Mouse (Mus musculus): ENCODE data around the gene Olfr1031. TPM values are rescaled to one million over a fixed set of nuclear protein-coding genes. Genes with fewer than 3 reads are reported as not detected.
"Not testable (repeated sequence)": the region's sequence is repeated elsewhere in the genome, so short reads cannot be mapped to it uniquely, and the experiment has no call there.

Olfr1031 gene
- polyA plus RNA-seq (2011; ENCODE audit: insufficient read depth, insufficient read length, low replicate concordance, missing spikeins), result not detected in 2 replicates

GRCm38 (mm10) chr2:85990004-85990403, at the start of gene Olfr1031:
Gene Olfr1031, plus strand, starts transcription at chr2:85990304.
- WGBS, result 45% methylated on average over 3 of the region's 3 CpGs
- Histone ChIP-seq H3K4me1 (ENCODE audit: control insufficient read depth, insufficient read depth, low read length) (no peaks in the 10 kb centered on the region), H3K4me3 (replicated peaks; ENCODE audit: control insufficient read depth, low read depth, low read length) (no peak within 1 kb of the TSS), H3K27ac (ENCODE audit: control insufficient read depth, insufficient read depth, low read depth, low read length, poor library complexity) (no peak within 1 kb of the TSS)
- no peak for TF ChIP-seq POLR2A (IDR thresholded peaks at IDR 0.05; ENCODE audit: borderline replicate concordance, control insufficient read depth, low read depth, low read length)
- TF ChIP-seq CTCF (IDR thresholded peaks at IDR 0.05; ENCODE audit: control insufficient read depth, insufficient read depth, low read length), result no peak

- no peak within 1 kb of the TSS for H3K4me3 ChIP-seq (replicated peaks; ENCODE audit: control insufficient read depth, low read depth, low read length)
- H3K4me1 ChIP-seq (ENCODE audit: control insufficient read depth, insufficient read depth, low read length), result no peaks in the 10 kb centered on the region
- TF ChIP-seq CTCF (IDR thresholded peaks at IDR 0.05; ENCODE audit: control insufficient read depth, insufficient read depth, low read length), result no peak
- no peak for TF ChIP-seq POLR2A (IDR thresholded peaks at IDR 0.05; ENCODE audit: borderline replicate concordance, control insufficient read depth, low read depth, low read length)
- H3K27ac ChIP-seq (ENCODE audit: control insufficient read depth, insufficient read depth, low read depth, low read length, poor library complexity), result no peak within 1 kb of the TSS
- WGBS, result 58% methylated on average over 1 of the region's 1 CpGs
Measured at GRCm38 (mm10) chr2:85950137-85950536, 40.0 kb upstream of the Olfr1031 start, which contains the start of gene Olfr1028. Gene Olfr1028, plus strand, starts transcription at chr2:85950437.

GRCm38 (mm10) chr2:85973595-85973994, 16.5 kb upstream of the Olfr1031 start, which contains the start of gene Olfr1029:
Gene Olfr1029, plus strand, starts transcription at chr2:85973895.
- no peak within 1 kb of the TSS for H3K27ac ChIP-seq (ENCODE audit: control insufficient read depth, insufficient read depth, low read depth, low read length, poor library complexity)
- no peak within 1 kb of the TSS for H3K4me3 ChIP-seq (replicated peaks; ENCODE audit: control insufficient read depth, low read depth, low read length)
- WGBS, result 77% methylated on average over 2 of the region's 2 CpGs
- no peaks in the 10 kb centered on the region for H3K4me1 ChIP-seq (ENCODE audit: control insufficient read depth, insufficient read depth, low read length)
- TF ChIP-seq CTCF (IDR thresholded peaks at IDR 0.05; ENCODE audit: control insufficient read depth, insufficient read depth, low read length), result no peak
- no peak for TF ChIP-seq POLR2A (IDR thresholded peaks at IDR 0.05; ENCODE audit: borderline replicate concordance, control insufficient read depth, low read depth, low read length)

GRCm38 (mm10) chr2:85978976-85979375, 11.1 kb upstream of the Olfr1031 start, which contains the start of gene Olfr1030:
Gene Olfr1030, plus strand, starts transcription at chr2:85979276.
- Histone ChIP-seq H3K27ac (ENCODE audit: control insufficient read depth, insufficient read depth, low read depth, low read length, poor library complexity) (no peak within 1 kb of the TSS), H3K4me3 (replicated peaks; ENCODE audit: control insufficient read depth, low read depth, low read length) (no peak within 1 kb of the TSS), H3K4me1 (ENCODE audit: control insufficient read depth, insufficient read depth, low read length) (no peaks in the 10 kb centered on the region)
- 60% methylated on average over 1 of the region's 1 CpGs for WGBS
- TF ChIP-seq POLR2A (IDR thresholded peaks at IDR 0.05; ENCODE audit: borderline replicate concordance, control insufficient read depth, low read depth, low read length), result no peak
- no peak for TF ChIP-seq CTCF (IDR thresholded peaks at IDR 0.05; ENCODE audit: control insufficient read depth, insufficient read depth, low read length)

GRCm38 (mm10) chr2:86005240-86005639, 15.1 kb downstream of the Olfr1031 start, which contains the start of gene Olfr1032:
Gene Olfr1032, plus strand, starts transcription at chr2:86005540.
- H3K4me3 ChIP-seq (replicated peaks; ENCODE audit: control insufficient read depth, low read depth, low read length), result no peak within 1 kb of the TSS

GRCm38 (mm10) chr2:86020406-86020805, 30.3 kb downstream of the Olfr1031 start, which contains the start of gene Olfr1033:
Gene Olfr1033, plus strand, starts transcription at chr2:86020633.
- not testable (repeated sequence) for H3K4me1 ChIP-seq (ENCODE audit: control insufficient read depth, insufficient read depth, low read length); H3K27ac ChIP-seq (ENCODE audit: control insufficient read depth, insufficient read depth, low read depth, low read length, poor library complexity); H3K4me3 ChIP-seq (replicated peaks; ENCODE audit: control insufficient read depth, low read depth, low read length)
- WGBS, result 2% methylated on average over 11 of the region's 11 CpGs

More at GRCm38 (mm10) chr2:86005240-86005639, 15.1 kb downstream of the Olfr1031 start, which contains the start of gene Olfr1032:
- Histone ChIP-seq H3K4me1 (ENCODE audit: control insufficient read depth, insufficient read depth, low read length) (no peaks in the 10 kb centered on the region), H3K27ac (ENCODE audit: control insufficient read depth, insufficient read depth, low read depth, low read length, poor library complexity) (no peak within 1 kb of the TSS)
- TF ChIP-seq POLR2A (IDR thresholded peaks at IDR 0.05; ENCODE audit: borderline replicate concordance, control insufficient read depth, low read depth, low read length) (no peak), CTCF (IDR thresholded peaks at IDR 0.05; ENCODE audit: control insufficient read depth, insufficient read depth, low read length) (no peak)
- 78% methylated on average over 7 of the region's 7 CpGs for WGBS

- 40% methylated on average over 6 of the region's 9 CpGs for WGBS
- H3K27ac ChIP-seq (ENCODE audit: control insufficient read depth, insufficient read depth, low read depth, low read length, poor library complexity); H3K4me1 ChIP-seq (ENCODE audit: control insufficient read depth, insufficient read depth, low read length); H3K4me3 ChIP-seq (replicated peaks; ENCODE audit: control insufficient read depth, low read depth, low read length): not testable (repeated sequence)
Measured at GRCm38 (mm10) chr2:86021518-86021917, 31.4 kb downstream of the Olfr1031 start.

Other genes with a start within 250 kb of the Olfr1031 start
- gene Olfr1012, start 227.5 kb upstream of the Olfr1031 start, polyA plus RNA-seq (2011; ENCODE audit: insufficient read depth, insufficient read length, low replicate concordance, missing spikeins), result not detected in 2 replicates
- gene Olfr1013, start 223.2 kb upstream of the Olfr1031 start, polyA plus RNA-seq (2011; ENCODE audit: insufficient read depth, insufficient read length, low replicate concordance, missing spikeins), result not detected in 2 replicates
- gene Olfr1014, start 217.6 kb upstream of the Olfr1031 start, polyA plus RNA-seq (2011; ENCODE audit: insufficient read depth, insufficient read length, low replicate concordance, missing spikeins), result 0.52 TPM in 1 of 2 replicates, not detected in the other
- gene Olfr1015, start 208.3 kb upstream of the Olfr1031 start, polyA plus RNA-seq (2011; ENCODE audit: insufficient read depth, insufficient read length, low replicate concordance, missing spikeins), result not detected in 2 replicates
- not detected in 2 replicates for gene Olfr1016, start 187.8 kb upstream of the Olfr1031 start, polyA plus RNA-seq (2011; ENCODE audit: insufficient read depth, insufficient read length, low replicate concordance, missing spikeins)
- gene Olfr1018, start 171.8 kb upstream of the Olfr1031 start, polyA plus RNA-seq (2011; ENCODE audit: insufficient read depth, insufficient read length, low replicate concordance, missing spikeins), result not detected in 2 replicates
- not detected in 2 replicates for gene Olfr1019, start 144.8 kb upstream of the Olfr1031 start, polyA plus RNA-seq (2011; ENCODE audit: insufficient read depth, insufficient read length, low replicate concordance, missing spikeins)
- not detected in 2 replicates for gene Olfr1020, start 143.3 kb upstream of the Olfr1031 start, polyA plus RNA-seq (2011; ENCODE audit: insufficient read depth, insufficient read length, low replicate concordance, missing spikeins)
- not detected in 2 replicates for gene Olfr1022, start 121.7 kb upstream of the Olfr1031 start, polyA plus RNA-seq (2011; ENCODE audit: insufficient read depth, insufficient read length, low replicate concordance, missing spikeins)
- not detected in 2 replicates for gene Olfr1023, start 104.7 kb upstream of the Olfr1031 start, polyA plus RNA-seq (2011; ENCODE audit: insufficient read depth, insufficient read length, low replicate concordance, missing spikeins)
- gene Olfr1024, start 85.3 kb upstream of the Olfr1031 start, polyA plus RNA-seq (2011; ENCODE audit: insufficient read depth, insufficient read length, low replicate concordance, missing spikeins), result not detected in 2 replicates
- not detected in 2 replicates for gene Olfr1025-ps1, start 75.1 kb upstream of the Olfr1031 start, polyA plus RNA-seq (2011; ENCODE audit: insufficient read depth, insufficient read length, low replicate concordance, missing spikeins)
- gene Olfr1026, start 68.7 kb upstream of the Olfr1031 start, polyA plus RNA-seq (2011; ENCODE audit: insufficient read depth, insufficient read length, low replicate concordance, missing spikeins), result not detected in 2 replicates
- gene Olfr1028, start 39.9 kb upstream of the Olfr1031 start, polyA plus RNA-seq (2011; ENCODE audit: insufficient read depth, insufficient read length, low replicate concordance, missing spikeins), result not detected in 2 replicates
- gene Olfr1029, start 16.4 kb upstream of the Olfr1031 start, polyA plus RNA-seq (2011; ENCODE audit: insufficient read depth, insufficient read length, low replicate concordance, missing spikeins), result not detected in 2 replicates
- gene Olfr1030, start 11.0 kb upstream of the Olfr1031 start, polyA plus RNA-seq (2011; ENCODE audit: insufficient read depth, insufficient read length, low replicate concordance, missing spikeins), result 0.65 TPM in 1 of 2 replicates, not detected in the other
- not detected in 2 replicates for gene Olfr1032, start 15.2 kb downstream of the Olfr1031 start, polyA plus RNA-seq (2011; ENCODE audit: insufficient read depth, insufficient read length, low replicate concordance, missing spikeins)
- gene Olfr1033, start 30.3 kb downstream of the Olfr1031 start, polyA plus RNA-seq (2011; ENCODE audit: insufficient read depth, insufficient read length, low replicate concordance, missing spikeins), result not detected in 2 replicates
- gene Olfr1034, start 55.6 kb downstream of the Olfr1031 start, polyA plus RNA-seq (2011; ENCODE audit: insufficient read depth, insufficient read length, low replicate concordance, missing spikeins), result not detected in 2 replicates
- gene Olfr1036, start 83.7 kb downstream of the Olfr1031 start, polyA plus RNA-seq (2011; ENCODE audit: insufficient read depth, insufficient read length, low replicate concordance, missing spikeins), result not detected in 2 replicates
- not detected in 2 replicates for gene Olfr1037, start 97.1 kb downstream of the Olfr1031 start, polyA plus RNA-seq (2011; ENCODE audit: insufficient read depth, insufficient read length, low replicate concordance, missing spikeins)
- gene Olfr1039, start 145.6 kb downstream of the Olfr1031 start, polyA plus RNA-seq (2011; ENCODE audit: insufficient read depth, insufficient read length, low replicate concordance, missing spikeins), result not detected in 2 replicates
- gene Olfr1040, start 156.4 kb downstream of the Olfr1031 start, polyA plus RNA-seq (2011; ENCODE audit: insufficient read depth, insufficient read length, low replicate concordance, missing spikeins), result not detected in 2 replicates
- gene Olfr1042, start 171.5 kb downstream of the Olfr1031 start, polyA plus RNA-seq (2011; ENCODE audit: insufficient read depth, insufficient read length, low replicate concordance, missing spikeins), result not detected in 2 replicates
- not detected in 2 replicates for gene Olfr1043, start 177.2 kb downstream of the Olfr1031 start, polyA plus RNA-seq (2011; ENCODE audit: insufficient read depth, insufficient read length, low replicate concordance, missing spikeins)
- not detected in 2 replicates for gene Olfr1044, start 187.5 kb downstream of the Olfr1031 start, polyA plus RNA-seq (2011; ENCODE audit: insufficient read depth, insufficient read length, low replicate concordance, missing spikeins)
- gene Olfr52, start 195.4 kb downstream of the Olfr1031 start, polyA plus RNA-seq (2011; ENCODE audit: insufficient read depth, insufficient read length, low replicate concordance, missing spikeins), result not detected in 2 replicates
- not detected in 2 replicates for gene Olfr1045, start 212.7 kb downstream of the Olfr1031 start, polyA plus RNA-seq (2011; ENCODE audit: insufficient read depth, insufficient read length, low replicate concordance, missing spikeins)
- not detected in 2 replicates for gene Olfr1046, start 229.0 kb downstream of the Olfr1031 start, polyA plus RNA-seq (2011; ENCODE audit: insufficient read depth, insufficient read length, low replicate concordance, missing spikeins)
- gene Olfr1047, start 241.1 kb downstream of the Olfr1031 start, polyA plus RNA-seq (2011; ENCODE audit: insufficient read depth, insufficient read length, low replicate concordance, missing spikeins), result not detected in 2 replicates
- not detected in 2 replicates for gene Olfr1048, start 250.0 kb downstream of the Olfr1031 start, polyA plus RNA-seq (2011; ENCODE audit: insufficient read depth, insufficient read length, low replicate concordance, missing spikeins)

Data from bone marrow, adult 2 months (tissue).